Mouse (Mus musculus) c-Kit-positive CD71-positive TER-119-negative erythroid progenitor cells, embryonic 14.5 days (primary cell): Measurements from ENCODE around the gene Ces1d.

Experiments used
- DNase-seq: peaks from one replicate; pipeline ENCODE4 v3.0.0-alpha.2; 2013; ENCODE audit warnings: low read depth

Ces1d gene

DNA sequence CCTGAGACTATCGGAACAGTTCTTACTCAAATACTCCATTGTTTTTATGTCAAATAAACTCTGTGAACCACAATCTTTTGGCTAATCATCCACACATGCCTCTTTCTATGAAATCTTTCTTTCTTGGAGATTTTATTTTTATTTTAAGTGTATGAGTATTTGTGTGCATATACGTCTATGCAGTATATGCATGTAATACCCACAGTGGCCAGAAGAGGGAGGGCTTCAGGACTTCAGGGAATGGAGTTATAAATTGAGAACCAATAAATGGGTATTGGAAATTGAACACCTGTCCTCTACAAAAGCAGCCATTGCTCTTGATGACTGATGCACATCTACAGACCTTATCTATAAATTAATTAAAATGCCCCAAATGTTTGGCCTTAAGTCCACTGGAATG lies 65.4 kb downstream of the Ces1d start:
- no peak for DNase-seq

DNA sequence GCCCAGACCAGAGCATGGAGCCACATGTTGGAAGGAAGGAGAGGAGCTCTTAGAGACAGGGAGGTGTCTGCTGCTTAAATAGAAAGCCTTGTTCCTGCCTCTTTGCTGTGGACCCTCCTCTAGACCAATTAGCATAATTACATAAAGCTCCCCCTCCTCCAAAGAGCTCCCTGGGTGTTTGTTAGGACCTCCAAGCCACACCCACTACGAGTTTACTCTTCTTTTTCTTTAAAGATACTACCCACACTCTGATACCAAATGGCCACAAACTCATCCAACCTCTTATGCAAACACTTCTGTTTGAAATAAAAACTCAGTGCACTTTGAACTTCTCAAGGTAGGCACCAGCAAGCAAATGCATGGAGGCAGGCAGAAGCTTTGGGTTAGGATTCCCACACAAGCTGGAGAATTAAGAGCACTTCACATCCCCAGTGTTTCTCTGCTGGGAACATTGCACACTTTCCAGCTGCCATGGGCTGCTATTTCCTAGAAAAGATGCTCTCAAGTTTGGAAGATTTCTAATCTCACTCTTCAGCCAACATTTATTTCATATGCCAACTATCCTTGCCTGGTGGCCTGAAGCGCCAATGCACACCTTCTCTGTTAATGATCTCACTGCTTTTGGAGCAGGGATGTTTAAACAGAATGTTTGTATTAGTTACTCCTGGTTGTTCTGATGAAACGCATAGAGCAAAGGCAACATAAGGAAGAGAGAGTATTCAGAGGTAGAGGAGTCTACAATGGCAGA lies 66.2 kb downstream of the Ces1d start, which contains the start of gene Ces1c:
TSS of gene Ces1c (minus strand) at position 51 of the 748 bp plus-strand sequence.
- no peak for DNase-seq

- no peak for DNase-seq
These were observed 71.2 kb downstream of the Ces1d start for GRCm38 (mm10) chr8:93126476-93126875.

- no peak for DNase-seq
These were observed 75.6 kb downstream of the Ces1d start for GRCm38 (mm10) chr8:93122005-93122404.
